Mouse (Mus musculus): ENCODE measurements around the gene Olfr984. TPM values are rescaled to one million over a fixed set of nuclear protein-coding genes. Genes with fewer than 3 reads are reported as not detected.

Olfr984 gene
- polyA plus RNA-seq, 1 experiment from 2014 or later = not detected

Other genes with a start within 250 kb of the Olfr984 start
- not detected in 2 replicates for gene Olfr972, start 247.8 kb downstream of the Olfr984 start, polyA plus RNA-seq (2016; fragmentation: Nextera tagmentation; extraction: Ambion mirVana)
- not detected in 2 replicates for gene Olfr229, start 206.9 kb downstream of the Olfr984 start, polyA plus RNA-seq (2016; fragmentation: Nextera tagmentation; extraction: Ambion mirVana)
- gene Olfr974, start 176.7 kb downstream of the Olfr984 start, polyA plus RNA-seq (2016; fragmentation: Nextera tagmentation; extraction: Ambion mirVana) = not detected in 2 replicates
- not detected in 2 replicates for gene Olfr975, start 162.2 kb downstream of the Olfr984 start, polyA plus RNA-seq (2016; fragmentation: Nextera tagmentation; extraction: Ambion mirVana)
- not detected in 2 replicates for gene Olfr976, start 153.1 kb downstream of the Olfr984 start, polyA plus RNA-seq (2016; fragmentation: Nextera tagmentation; extraction: Ambion mirVana)
- not detected in 2 replicates for gene Olfr978, start 122.1 kb downstream of the Olfr984 start, polyA plus RNA-seq (2016; fragmentation: Nextera tagmentation; extraction: Ambion mirVana)
- not detected in 2 replicates for gene Olfr979, start 110.7 kb downstream of the Olfr984 start, polyA plus RNA-seq (2016; fragmentation: Nextera tagmentation; extraction: Ambion mirVana)
- gene Olfr980, start 104.6 kb downstream of the Olfr984 start, polyA plus RNA-seq (2016; fragmentation: Nextera tagmentation; extraction: Ambion mirVana) = not detected in 2 replicates
- gene Olfr981, start 92.7 kb downstream of the Olfr984 start, polyA plus RNA-seq (2016; fragmentation: Nextera tagmentation; extraction: Ambion mirVana) = not detected in 2 replicates
- gene Olfr982, start 40.4 kb downstream of the Olfr984 start, polyA plus RNA-seq (2016; fragmentation: Nextera tagmentation; extraction: Ambion mirVana) = not detected in 2 replicates
- not detected in 2 replicates for gene Olfr983, start 20.6 kb downstream of the Olfr984 start, polyA plus RNA-seq (2016; fragmentation: Nextera tagmentation; extraction: Ambion mirVana)
- gene Olfr985, start 16.0 kb upstream of the Olfr984 start, polyA plus RNA-seq (2016; fragmentation: Nextera tagmentation; extraction: Ambion mirVana) = not detected in 2 replicates
- not detected in 2 replicates for gene Tmem225, start 33.9 kb upstream of the Olfr984 start, polyA plus RNA-seq (2016; fragmentation: Nextera tagmentation; extraction: Ambion mirVana)
- gene Olfr986, start 66.7 kb upstream of the Olfr984 start, polyA plus RNA-seq (2016; fragmentation: Nextera tagmentation; extraction: Ambion mirVana) = not detected in 2 replicates
- gene Zfp202, start 78.1 kb upstream of the Olfr984 start, polyA plus RNA-seq (2016; fragmentation: Nextera tagmentation; extraction: Ambion mirVana) = 7.0 and 7.1 TPM in 2 replicates
- gene Scn3b, start 155.0 kb upstream of the Olfr984 start, polyA plus RNA-seq (2016; fragmentation: Nextera tagmentation; extraction: Ambion mirVana) = 5.4 and 11.7 TPM in 2 replicates